Mouse (Mus musculus): ENCODE data around the gene Olfr1420. TPM values are rescaled to one million over a fixed set of nuclear protein-coding genes. Genes with fewer than 3 reads are reported as not detected.
A peak's percentile ranks its signal among the peaks of the same experiment; 100 is the strongest.
"Not testable (repeated sequence)": the region's sequence is repeated elsewhere in the genome, so short reads cannot be mapped to it uniquely, and the experiment has no call there.

The Olfr1420 gene
- polyA plus RNA-seq, 1 experiment from 2014 or later = not detected

DNA sequence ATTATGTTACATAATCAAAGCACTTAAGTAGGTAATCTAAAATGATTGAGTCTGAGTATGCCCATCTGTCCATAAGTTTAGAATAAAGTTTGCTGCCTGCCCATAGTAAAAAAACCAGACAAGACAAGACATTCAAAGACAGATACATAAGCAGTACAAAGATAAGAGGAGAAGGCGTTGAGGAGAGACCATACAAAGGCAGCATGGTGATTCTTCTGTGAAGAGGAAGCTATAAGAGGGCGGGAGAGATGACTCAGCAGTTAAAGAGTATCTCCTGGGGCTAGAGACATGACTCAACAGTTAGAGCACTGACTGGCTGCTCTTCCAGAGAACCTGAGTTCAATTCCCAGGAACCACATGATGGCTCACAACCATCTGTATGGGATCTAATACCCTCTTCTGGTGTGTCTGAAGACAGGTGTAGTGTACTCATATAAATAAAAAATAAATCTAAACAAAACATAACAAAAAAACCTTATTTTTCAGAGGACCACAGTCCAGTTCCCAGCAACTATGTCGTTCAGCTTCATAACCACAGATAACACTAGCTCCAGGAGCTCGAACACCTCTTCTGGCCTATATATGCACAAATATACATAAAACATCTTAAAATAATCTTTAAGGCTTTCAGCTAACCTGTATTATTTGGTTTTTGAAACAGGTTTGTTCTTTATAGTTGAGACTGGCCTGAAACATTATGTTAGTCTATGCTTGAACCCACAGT lies 41.8 kb downstream of the Olfr1420 start:
- no peaks in the 10 kb centered on the region for H3K27me3 ChIP-seq (ENCODE audit: control insufficient read depth, insufficient read depth, low read length)
- no peak overlapping the region for H3K27ac ChIP-seq (replicated peaks; ENCODE audit: low read depth, low read length)
- ATAC-seq (ENCODE audit: low FRiP score, low TSS enrichment) = no peak
- no peak for DNase-seq
- H3K36me3 ChIP-seq (ENCODE audit: control insufficient read depth, insufficient read depth, low read length) = peaks cover 88% of the 10 kb centered on the region
- no peaks in the 10 kb centered on the region for H3K4me1 ChIP-seq (ENCODE audit: control insufficient read depth, insufficient read depth, low read length)
- no peaks in the 10 kb centered on the region for H3K9me3 ChIP-seq (ENCODE audit: control insufficient read depth, low read length)
- no peak overlapping the region for H3K4me3 ChIP-seq (replicated peaks; ENCODE audit: low read depth, low read length)
- WGBS = 95% methylated on average over 4 of the region's 4 CpGs
- H3K4me2 ChIP-seq (ENCODE audit: low read length) = no peak overlapping the region
- H3K9ac ChIP-seq (replicated peaks; ENCODE audit: low read length) = no peak overlapping the region

DNA sequence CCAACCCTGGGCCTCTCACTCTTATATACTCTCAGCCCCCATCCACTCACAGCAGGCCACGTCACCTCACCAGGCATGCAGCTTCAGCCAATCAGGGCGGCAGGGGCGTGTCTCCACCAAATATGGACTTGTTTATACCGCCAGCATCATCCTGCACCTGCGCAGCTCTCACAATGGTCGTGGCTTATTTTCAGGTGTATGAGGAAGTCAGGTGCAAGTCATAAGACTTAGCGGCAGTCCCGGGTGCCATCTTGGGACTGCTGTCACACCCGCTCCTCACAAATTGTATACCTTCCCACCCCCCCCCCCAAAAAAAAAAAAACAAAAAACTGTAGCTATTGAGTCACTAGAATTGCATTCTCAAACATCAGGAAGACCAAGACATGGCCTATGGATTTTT lies 60.1 kb downstream of the Olfr1420 start:
- not testable (repeated sequence) for H3K9me3 ChIP-seq (ENCODE audit: control insufficient read depth, low read length); DNase-seq
- 97% methylated on average over 9 of the region's 9 CpGs for WGBS

More for the DNA sequence above, 60.1 kb downstream of the Olfr1420 start:
- peaks cover 34% of the 10 kb centered on the region for H3K36me3 ChIP-seq (ENCODE audit: control insufficient read depth, insufficient read depth, low read length)
- H3K4me1 ChIP-seq (ENCODE audit: control insufficient read depth, insufficient read depth, low read length); H3K27ac ChIP-seq (replicated peaks; ENCODE audit: low read depth, low read length); H3K9ac ChIP-seq (replicated peaks; ENCODE audit: low read length); ATAC-seq (ENCODE audit: low FRiP score, low TSS enrichment); H3K4me3 ChIP-seq (replicated peaks; ENCODE audit: low read depth, low read length); H3K27me3 ChIP-seq (ENCODE audit: control insufficient read depth, insufficient read depth, low read length); H3K4me2 ChIP-seq (ENCODE audit: low read length): not testable (repeated sequence)

Small RNAs within 50 kb of the gene (microRNA-seq; reads per million reads assigned to microRNA genes)
- 10.7 reads per million, percentile 35 among the genes with 10 or more reads in this experiment for gene Mir6994

Other genes with a start within 250 kb of the Olfr1420 start
- not detected in 2 replicates for gene Ms4a3, start 245.7 kb upstream of the Olfr1420 start, polyA plus RNA-seq (2014; fragmentation: Nextera tagmentation; extraction: Ambion mirVana)
- not detected in 2 replicates for gene Oosp2, start 226.0 kb upstream of the Olfr1420 start, polyA plus RNA-seq (2014; fragmentation: Nextera tagmentation; extraction: Ambion mirVana)
- gene Oosp1, start 195.4 kb upstream of the Olfr1420 start, polyA plus RNA-seq (2014; fragmentation: Nextera tagmentation; extraction: Ambion mirVana) = not detected in 2 replicates
- not detected in 2 replicates for gene Oosp3, start 189.5 kb upstream of the Olfr1420 start, polyA plus RNA-seq (2014; fragmentation: Nextera tagmentation; extraction: Ambion mirVana)
- not detected in 2 replicates for gene Gif, start 139.0 kb upstream of the Olfr1420 start, polyA plus RNA-seq (2014; fragmentation: Nextera tagmentation; extraction: Ambion mirVana)
- 48.7 and 56.0 TPM in 2 replicates for gene Mrpl16, start 116.2 kb upstream of the Olfr1420 start, polyA plus RNA-seq (2014; fragmentation: Nextera tagmentation; extraction: Ambion mirVana)
- gene Stx3, start 67.2 kb upstream of the Olfr1420 start, polyA plus RNA-seq (2014; fragmentation: Nextera tagmentation; extraction: Ambion mirVana) = 31.6 and 32.2 TPM in 2 replicates
- 0.45 TPM in 1 of 2 replicates, not detected in the other for gene Olfr1417, start 47.3 kb upstream of the Olfr1420 start, polyA plus RNA-seq (2014; fragmentation: Nextera tagmentation; extraction: Ambion mirVana)
- gene Olfr1418, start 25.5 kb upstream of the Olfr1420 start, polyA plus RNA-seq (2014; fragmentation: Nextera tagmentation; extraction: Ambion mirVana) = not detected in 2 replicates
- not detected in 2 replicates for gene Olfr1419, start 11.5 kb upstream of the Olfr1420 start, polyA plus RNA-seq (2014; fragmentation: Nextera tagmentation; extraction: Ambion mirVana)
- gene Patl1, start 25.8 kb downstream of the Olfr1420 start, polyA plus RNA-seq (2014; fragmentation: Nextera tagmentation; extraction: Ambion mirVana) = 19.1 and 23.1 TPM in 2 replicates
- 6.7 and 8.0 TPM in 2 replicates for gene Osbp, start 79.4 kb downstream of the Olfr1420 start, polyA plus RNA-seq (2014; fragmentation: Nextera tagmentation; extraction: Ambion mirVana)
- gene Olfr1423, start 154.8 kb downstream of the Olfr1420 start, polyA plus RNA-seq (2014; fragmentation: Nextera tagmentation; extraction: Ambion mirVana) = not detected in 2 replicates
- not detected in 2 replicates for gene Olfr1424, start 176.1 kb downstream of the Olfr1420 start, polyA plus RNA-seq (2014; fragmentation: Nextera tagmentation; extraction: Ambion mirVana)
- not detected in 2 replicates for gene Olfr1425, start 191.2 kb downstream of the Olfr1420 start, polyA plus RNA-seq (2014; fragmentation: Nextera tagmentation; extraction: Ambion mirVana)
- gene Olfr1426, start 205.4 kb downstream of the Olfr1420 start, polyA plus RNA-seq (2014; fragmentation: Nextera tagmentation; extraction: Ambion mirVana) = not detected in 2 replicates
- gene Olfr1427, start 216.8 kb downstream of the Olfr1420 start, polyA plus RNA-seq (2014; fragmentation: Nextera tagmentation; extraction: Ambion mirVana) = not detected in 2 replicates
- not detected in 2 replicates for gene Olfr1428, start 229.3 kb downstream of the Olfr1420 start, polyA plus RNA-seq (2014; fragmentation: Nextera tagmentation; extraction: Ambion mirVana)
- gene Olfr76, start 236.6 kb downstream of the Olfr1420 start, polyA plus RNA-seq (2014; fragmentation: Nextera tagmentation; extraction: Ambion mirVana) = not detected in 2 replicates

All from midbrain, embryonic 14.5 days (tissue).